Mouse (Mus musculus): ENCODE results near the gene Zdhhc1. TPM values are rescaled to one million over a fixed set of nuclear protein-coding genes. Genes with fewer than 3 reads are reported as not detected.

The Zdhhc1 gene
- polyA plus RNA-seq, 1 experiment from 2014 or later, result 50.9 TPM

- H3K27ac ChIP-seq, result no peak overlapping the region
- no peak overlapping the region for H3K4me2 ChIP-seq
- H3K4me3 ChIP-seq, result no peak overlapping the region
- no peak overlapping the region for H3K9ac ChIP-seq
- 75% methylated on average over 2 of the region's 2 CpGs for WGBS
- no peak for ATAC-seq (ENCODE audit: borderline replicate concordance, extremely low read depth, low FRiP score, low TSS enrichment)
- peaks cover 19% of the 10 kb centered on the region; the same call in 1 of the 2 replicates for H3K36me3 ChIP-seq
- H3K27me3 ChIP-seq, result no peaks in the 10 kb centered on the region
- peaks cover 25% of the 10 kb centered on the region for H3K4me1 ChIP-seq
- H3K9me3 ChIP-seq, result no peaks in the 10 kb centered on the region
These were observed 35.1 kb upstream of the Zdhhc1 start for GRCm38 (mm10) chr8:105531774-105532173.

DNA sequence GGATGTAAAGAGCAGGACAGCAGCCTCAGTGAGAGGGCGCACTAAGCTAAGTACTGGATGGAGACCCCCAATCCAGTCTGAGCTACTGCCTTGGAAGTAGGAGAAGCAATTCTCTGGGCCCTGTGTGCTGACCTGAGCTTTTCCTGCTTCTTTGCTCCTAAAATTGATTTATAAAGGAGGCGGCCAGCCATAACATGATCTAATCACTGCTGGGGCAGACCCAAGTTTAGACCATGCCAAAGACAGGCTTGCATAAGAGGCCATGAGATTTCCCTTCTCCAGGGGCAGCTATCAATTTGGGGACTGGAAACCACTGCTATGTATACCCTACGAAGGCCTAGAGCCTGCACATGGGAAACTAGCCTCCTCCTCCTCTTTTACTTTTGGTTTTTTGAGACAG is 32.6 kb upstream of the Zdhhc1 start:
- Histone ChIP-seq H3K4me3 (no peak overlapping the region), H3K36me3 (peaks cover 18% of the 10 kb centered on the region), H3K27ac (no peak overlapping the region), H3K9ac (no peak overlapping the region), H3K4me2 (no peak overlapping the region), H3K27me3 (no peaks in the 10 kb centered on the region), H3K9me3 (no peaks in the 10 kb centered on the region), H3K4me1 (peaks cover 21% of the 10 kb centered on the region)
- ATAC-seq (ENCODE audit: borderline replicate concordance, extremely low read depth, low FRiP score, low TSS enrichment), result no peak
- WGBS, result 87% methylated on average over 3 of the region's 3 CpGs

GRCm38 (mm10) chr8:105528206-105528605 is 31.5 kb upstream of the Zdhhc1 start:
- H3K9ac ChIP-seq, result no peak overlapping the region
- H3K4me1 ChIP-seq, result peaks cover 11% of the 10 kb centered on the region
- H3K27me3 ChIP-seq, result no peaks in the 10 kb centered on the region
- H3K27ac ChIP-seq, result no peak overlapping the region
- 96% methylated on average over 1 of the region's 1 CpGs for WGBS
- no peak for ATAC-seq (ENCODE audit: borderline replicate concordance, extremely low read depth, low FRiP score, low TSS enrichment)
- H3K9me3 ChIP-seq, result no peaks in the 10 kb centered on the region
- H3K4me3 ChIP-seq, result no peak overlapping the region
- no peak overlapping the region for H3K4me2 ChIP-seq
- H3K36me3 ChIP-seq, result peaks cover 20% of the 10 kb centered on the region

DNA sequence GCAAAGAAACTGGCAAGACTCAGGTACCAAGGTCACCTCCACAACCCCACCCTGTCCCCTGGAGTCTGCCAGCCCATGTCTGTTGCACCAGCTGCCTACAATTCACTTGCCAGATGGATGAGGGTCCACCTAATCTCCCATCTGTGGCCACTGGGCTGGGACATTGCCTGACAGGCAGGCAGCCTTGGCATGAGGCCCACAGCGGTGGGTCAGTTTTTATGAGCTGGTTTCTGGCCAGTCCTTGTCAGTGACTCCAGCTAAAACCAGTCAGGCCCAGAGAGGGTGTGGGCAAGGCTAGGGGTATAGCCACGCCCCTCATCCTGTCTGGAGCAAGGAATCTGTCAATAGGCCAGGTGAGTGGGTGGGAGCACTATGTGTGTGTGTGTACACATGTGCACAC is 30.4 kb upstream of the Zdhhc1 start:
- Histone ChIP-seq H3K9me3 (no peaks in the 10 kb centered on the region), H3K4me3 (no peak overlapping the region), H3K9ac (no peak overlapping the region), H3K27me3 (no peaks in the 10 kb centered on the region), H3K36me3 (peaks cover 20% of the 10 kb centered on the region), H3K4me2 (no peak overlapping the region), H3K4me1 (0 out of 2 replicates have a peak, but pooled peaks cover 10% of the 10 kb centered on the region), H3K27ac (no peak overlapping the region)
- WGBS, result 66% methylated on average over 2 of the region's 2 CpGs
- no peak for ATAC-seq (ENCODE audit: borderline replicate concordance, extremely low read depth, low FRiP score, low TSS enrichment)

DNA sequence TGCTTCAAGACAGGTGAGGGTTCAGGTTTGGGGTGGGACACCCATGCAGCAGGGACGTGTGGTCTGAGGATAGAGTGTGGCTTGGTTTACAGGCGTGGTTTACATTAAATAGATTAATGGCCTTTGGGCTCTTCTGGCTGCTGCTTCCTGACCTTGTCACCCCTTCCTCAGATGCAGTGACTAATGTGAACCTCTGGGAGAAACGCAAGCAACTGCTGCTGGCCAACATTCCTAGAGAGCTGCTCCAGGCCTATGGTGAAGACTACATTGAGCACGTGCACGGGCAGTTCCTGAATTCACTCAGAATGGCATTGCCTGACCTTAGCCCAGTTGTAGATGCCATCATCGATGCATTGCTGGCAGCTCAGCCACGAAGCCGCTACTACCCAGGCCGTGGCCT is 26.2 kb upstream of the Zdhhc1 start:
- Histone ChIP-seq H3K4me1 (peaks cover 46% of the 10 kb centered on the region), H3K9me3 (no peaks in the 10 kb centered on the region), H3K9ac (no peak overlapping the region), H3K27me3 (no peaks in the 10 kb centered on the region), H3K4me3 (no peak overlapping the region), H3K27ac (no peak overlapping the region), H3K36me3 (peaks cover 10% of the 10 kb centered on the region; the same call in 1 of the 2 replicates), H3K4me2 (no peak overlapping the region)
- WGBS, result 50% methylated on average over 9 of the region's 9 CpGs
- ATAC-seq (ENCODE audit: borderline replicate concordance, extremely low read depth, low FRiP score, low TSS enrichment), result no peak

DNA sequence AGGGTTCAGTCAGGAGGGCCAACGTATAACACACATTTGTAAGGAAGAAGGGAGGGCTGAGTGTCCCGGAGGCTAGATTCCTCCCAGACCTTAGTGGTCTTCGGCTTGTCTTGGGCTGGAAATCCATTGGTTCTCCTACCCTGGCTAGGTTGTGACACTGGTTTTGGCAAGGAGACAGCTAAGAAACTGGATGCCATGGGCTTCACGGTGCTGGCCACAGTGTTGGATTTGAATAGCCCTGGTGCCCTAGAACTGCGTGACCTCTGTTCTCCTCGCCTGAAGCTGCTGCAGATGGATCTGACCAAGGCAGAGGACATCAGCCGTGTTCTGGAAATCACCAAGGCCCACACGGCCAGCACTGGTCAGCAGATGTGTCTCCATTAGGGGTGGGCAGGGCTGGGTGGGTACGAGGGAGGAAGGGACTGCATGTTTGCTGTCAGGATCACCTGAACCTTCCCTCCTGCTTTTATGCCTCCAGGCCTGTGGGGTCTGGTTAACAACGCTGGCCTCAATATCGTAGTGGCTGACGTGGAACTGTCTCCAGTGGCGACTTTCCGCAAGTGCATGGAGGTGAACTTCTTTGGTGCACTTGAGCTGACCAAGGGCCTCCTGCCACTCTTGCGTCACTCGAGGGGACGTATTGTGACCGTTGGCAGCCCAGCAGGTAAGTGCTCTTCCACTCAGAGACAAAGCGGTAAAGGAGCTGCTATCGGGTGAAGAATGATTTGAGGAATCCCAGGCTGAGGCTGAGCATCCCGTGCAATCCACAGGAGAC is 25.5 kb upstream of the Zdhhc1 start:
- Histone ChIP-seq H3K27me3 (no peaks in the 10 kb centered on the region), H3K4me1 (peaks cover 53% of the 10 kb centered on the region), H3K4me3 (no peak overlapping the region), H3K9me3 (no peaks in the 10 kb centered on the region), H3K9ac (no peak overlapping the region), H3K27ac (no peak overlapping the region), H3K4me2 (no peak overlapping the region), H3K36me3 (peaks cover 10% of the 10 kb centered on the region; the same call in 1 of the 2 replicates)
- 66% methylated on average over 21 of the region's 21 CpGs for WGBS
- ATAC-seq (ENCODE audit: borderline replicate concordance, extremely low read depth, low FRiP score, low TSS enrichment), result no peak

GRCm38 (mm10) chr8:105521061-105521460 is 24.4 kb upstream of the Zdhhc1 start:
- Histone ChIP-seq H3K27me3 (no peaks in the 10 kb centered on the region), H3K9me3 (no peaks in the 10 kb centered on the region), H3K4me3 (no peak overlapping the region), H3K27ac (no peak overlapping the region), H3K36me3 (peaks cover 10% of the 10 kb centered on the region; the same call in 1 of the 2 replicates), H3K4me1 (peaks cover 65% of the 10 kb centered on the region), H3K9ac (no peak overlapping the region), H3K4me2 (no peak overlapping the region)
- ATAC-seq (ENCODE audit: borderline replicate concordance, extremely low read depth, low FRiP score, low TSS enrichment), result no peak
- WGBS, result 4% methylated on average over 3 of the region's 3 CpGs

DNA sequence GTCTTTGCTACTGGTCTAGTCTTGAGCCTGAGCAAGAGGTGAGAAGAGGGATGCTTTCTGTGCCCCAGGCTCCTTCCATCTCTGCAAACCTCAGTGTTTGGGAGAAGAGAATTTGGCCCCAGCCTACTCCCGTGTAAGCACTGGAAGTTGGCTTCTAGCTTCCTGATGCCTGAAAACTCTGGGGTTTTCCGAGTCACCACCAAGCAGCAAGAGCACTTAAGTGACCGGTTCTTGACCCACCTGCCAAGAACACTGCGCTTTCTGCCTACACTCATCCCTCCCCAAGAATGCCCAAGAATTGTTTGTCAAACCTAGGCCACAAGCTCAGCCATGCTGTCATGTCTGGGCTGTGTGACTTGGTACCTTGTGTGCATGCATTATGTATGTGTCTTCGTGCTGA is 23.8 kb upstream of the Zdhhc1 start:
- no peak overlapping the region for H3K9ac ChIP-seq
- H3K36me3 ChIP-seq, result peaks cover 10% of the 10 kb centered on the region; the same call in 1 of the 2 replicates
- H3K27me3 ChIP-seq, result no peaks in the 10 kb centered on the region
- no peak for ATAC-seq (ENCODE audit: borderline replicate concordance, extremely low read depth, low FRiP score, low TSS enrichment)
- no peak overlapping the region; the same call in 1 of the 2 replicates for H3K4me2 ChIP-seq
- no peak overlapping the region for H3K4me3 ChIP-seq
- H3K9me3 ChIP-seq, result no peaks in the 10 kb centered on the region
- H3K27ac ChIP-seq, result no peak overlapping the region
- H3K4me1 ChIP-seq, result peaks cover 68% of the 10 kb centered on the region
- WGBS, result 28% methylated on average over 5 of the region's 5 CpGs

- Histone ChIP-seq H3K36me3 (peaks cover 5% of the 10 kb centered on the region; the same call in 1 of the 2 replicates), H3K4me2 (peak overlapping the region; percentile 99), H3K9ac (no peak overlapping the region), H3K9me3 (no peaks in the 10 kb centered on the region), H3K27ac (no peak overlapping the region), H3K4me1 (peaks cover 68% of the 10 kb centered on the region), H3K4me3 (peak overlapping the region; percentile 55), H3K27me3 (no peaks in the 10 kb centered on the region)
- WGBS, result 6% methylated on average over 2 of the region's 2 CpGs
- no peak for ATAC-seq (ENCODE audit: borderline replicate concordance, extremely low read depth, low FRiP score, low TSS enrichment)
These were observed 22.9 kb upstream of the Zdhhc1 start for GRCm38 (mm10) chr8:105519591-105519990.

GRCm38 (mm10) chr8:105518436-105519313 is 22.0 kb upstream of the Zdhhc1 start, which contains the start of gene Hsd11b2:
TSS of gene Hsd11b2 (plus strand) at chr8:105518755.
- Histone ChIP-seq H3K4me2 (peak within 1 kb of the TSS; percentile 99), H3K9ac (peak within 1 kb of the TSS; percentile 54), H3K27me3 (no peaks in the 10 kb centered on the region), H3K27ac (peak within 1 kb of the TSS; percentile 71), H3K9me3 (no peaks in the 10 kb centered on the region), H3K36me3 (no peaks in the 10 kb centered on the region; the same call in 1 of the 2 replicates), H3K4me1 (peaks cover 68% of the 10 kb centered on the region), H3K4me3 (peak within 1 kb of the TSS; percentile 55)
- WGBS, result under 1% methylated on average over 59 of the region's 68 CpGs
- peak; percentile 53; the same call in 1 of the 2 replicates for ATAC-seq (ENCODE audit: borderline replicate concordance, extremely low read depth, low FRiP score, low TSS enrichment)

- ATAC-seq (ENCODE audit: borderline replicate concordance, extremely low read depth, low FRiP score, low TSS enrichment), result no peak
- no peaks in the 10 kb centered on the region; the same call in 1 of the 2 replicates for H3K36me3 ChIP-seq
- H3K4me3 ChIP-seq, result no peak overlapping the region
- peaks cover 59% of the 10 kb centered on the region for H3K4me1 ChIP-seq
- no peaks in the 10 kb centered on the region for H3K9me3 ChIP-seq
- no peak overlapping the region for H3K9ac ChIP-seq
- whole genome bisulfite sequencing, result 21% methylated on average over 8 of the region's 8 CpGs
- H3K27me3 ChIP-seq, result no peaks in the 10 kb centered on the region
- no peak overlapping the region for H3K27ac ChIP-seq
- peak overlapping the region; percentile 27; the same call in 1 of the 2 replicates for H3K4me2 ChIP-seq
These were observed 20.6 kb upstream of the Zdhhc1 start for GRCm38 (mm10) chr8:105517346-105517745.
